Mouse (Mus musculus) adrenal gland, postnatal 25 days (tissue): ENCODE measurements around the gene Ctbp1. TPM values are rescaled to one million over a fixed set of nuclear protein-coding genes. Genes with fewer than 3 reads are reported as not detected.

Experiments
- DNase-seq: peaks from one replicate; pipeline ENCODE4 v3.0.0; 2021; ENCODE audit warnings: mixed read lengths
- total RNA-seq: library from RNA; stranded (reverse); gene quantifications from 2 replicates; pipeline ENCODE4 v1.2.3, GENCODE M21; 2021

Gene Ctbp1
- total RNA-seq, 1 experiment from 2014 or later = 223 TPM

DNA sequence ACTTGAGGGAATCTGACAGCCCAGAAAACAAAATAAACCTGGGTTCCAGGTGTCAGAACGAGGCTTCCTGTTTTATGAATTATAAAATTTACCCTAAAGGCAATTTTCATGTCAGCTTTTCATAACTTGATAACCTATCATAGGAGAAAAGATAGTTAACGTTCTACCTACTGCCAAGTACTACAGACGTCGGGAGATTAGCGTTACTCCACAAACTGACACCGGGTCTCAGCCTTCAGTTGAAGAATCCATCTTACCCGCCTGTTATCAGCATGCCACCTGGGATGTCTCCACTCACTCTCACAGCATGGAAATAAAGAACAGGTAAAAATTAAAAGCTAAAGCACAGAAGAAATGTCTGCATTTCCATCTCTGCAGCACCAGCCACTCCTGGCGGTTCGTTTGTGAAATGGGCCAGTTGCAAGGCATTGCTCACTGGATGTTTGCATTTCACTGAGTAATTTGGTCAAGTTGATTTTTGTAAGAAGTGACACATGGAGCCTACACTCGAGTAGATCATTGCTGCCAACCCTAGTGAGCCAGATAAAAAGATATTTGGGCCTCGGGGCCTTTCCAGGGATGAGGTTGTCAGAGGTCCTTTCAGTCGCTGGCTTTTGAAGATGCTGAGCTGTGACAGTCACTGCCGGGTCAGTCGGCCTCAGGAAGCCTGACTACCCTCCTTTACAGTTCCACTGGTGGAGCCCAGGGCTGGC lies 66.1 kb downstream of the Ctbp1 start:
- DNase-seq = no peak

DNA sequence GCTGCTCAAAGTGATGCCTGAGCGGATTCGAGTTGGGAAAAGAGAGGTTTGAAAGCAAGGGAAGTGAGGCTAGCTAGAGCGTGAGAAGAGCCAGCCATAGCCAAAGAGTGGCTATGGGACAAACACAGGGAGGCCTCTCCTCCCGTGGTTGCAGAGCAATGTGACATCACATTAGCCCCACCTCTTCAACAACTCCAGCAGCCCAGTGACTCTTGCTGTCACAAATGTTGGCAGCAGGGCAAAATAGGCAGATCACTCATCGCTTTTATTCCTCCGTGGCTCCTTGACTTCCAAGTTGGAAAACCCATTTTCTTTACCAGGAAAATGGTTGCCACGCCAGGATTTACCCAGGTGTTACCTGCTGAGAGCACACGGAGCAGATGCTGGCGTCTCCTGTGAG lies 67.7 kb downstream of the Ctbp1 start:
- no peak for DNase-seq

DNA sequence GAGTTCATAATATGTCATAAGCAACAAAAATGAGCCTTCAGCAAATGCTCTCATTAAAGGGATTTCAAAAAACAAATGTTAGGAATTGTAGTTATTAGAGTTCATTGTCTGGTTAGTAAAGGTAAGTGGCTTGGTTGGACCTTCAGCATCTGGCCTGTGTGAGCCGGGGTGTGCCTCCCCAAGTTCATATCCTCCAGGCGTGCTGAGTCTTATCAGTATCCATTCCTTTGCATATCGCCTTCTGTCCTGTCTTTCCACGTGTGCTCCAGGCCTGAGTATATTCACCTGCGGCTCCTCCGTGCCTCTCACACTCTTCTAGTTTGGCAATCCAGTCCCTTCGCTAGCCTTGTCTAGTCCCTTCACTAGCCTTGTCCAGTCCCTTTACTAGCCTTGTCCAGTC lies 68.5 kb downstream of the Ctbp1 start:
- DNase-seq = no peak

DNA sequence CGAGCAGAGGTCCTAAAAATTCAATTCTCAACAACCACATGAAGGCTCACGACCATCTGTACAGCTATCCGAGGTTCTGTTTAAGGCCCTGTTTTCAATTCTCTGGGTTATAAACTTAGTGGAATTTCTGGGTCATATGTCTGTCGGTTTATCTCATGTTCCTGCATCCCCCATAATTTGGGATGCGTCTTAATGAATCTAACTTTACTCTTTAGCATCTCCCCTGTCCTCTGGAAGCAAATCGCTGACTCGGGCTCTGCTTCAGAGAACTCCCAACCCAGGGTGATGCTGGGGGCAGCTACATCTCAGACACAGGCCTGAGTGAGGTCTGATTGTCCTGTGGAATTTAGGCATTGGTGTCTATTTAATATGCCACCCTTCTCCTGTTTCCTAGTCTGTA lies 70.5 kb downstream of the Ctbp1 start:
- no peak for DNase-seq

DNA sequence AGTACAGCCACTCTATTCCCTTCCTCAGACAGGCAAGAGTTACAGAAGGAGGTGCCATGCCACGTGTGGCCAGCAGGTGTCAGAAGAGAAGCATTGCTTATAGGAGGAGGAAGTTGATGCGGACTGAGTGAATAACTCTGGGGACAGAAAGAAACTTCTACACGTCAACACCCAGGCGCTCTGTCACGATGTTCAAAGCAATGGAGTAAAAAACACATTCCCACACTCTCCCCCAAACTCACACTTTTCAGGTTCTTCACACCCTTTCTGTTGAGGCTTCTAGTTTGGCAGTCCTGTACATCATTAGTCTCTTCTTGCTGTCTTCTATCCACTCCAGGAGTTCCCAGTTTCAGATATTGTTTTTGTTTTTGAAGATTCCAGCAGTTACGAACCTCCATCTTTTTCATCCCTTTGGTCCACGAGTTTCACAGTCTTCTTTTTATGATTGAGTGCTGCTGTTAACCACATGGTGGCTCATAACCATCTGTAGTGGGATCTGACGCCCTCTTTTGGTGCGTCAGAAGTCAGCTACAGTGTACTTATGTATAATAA lies 71.0 kb downstream of the Ctbp1 start:
- DNase-seq = peak; percentile 75

DNA sequence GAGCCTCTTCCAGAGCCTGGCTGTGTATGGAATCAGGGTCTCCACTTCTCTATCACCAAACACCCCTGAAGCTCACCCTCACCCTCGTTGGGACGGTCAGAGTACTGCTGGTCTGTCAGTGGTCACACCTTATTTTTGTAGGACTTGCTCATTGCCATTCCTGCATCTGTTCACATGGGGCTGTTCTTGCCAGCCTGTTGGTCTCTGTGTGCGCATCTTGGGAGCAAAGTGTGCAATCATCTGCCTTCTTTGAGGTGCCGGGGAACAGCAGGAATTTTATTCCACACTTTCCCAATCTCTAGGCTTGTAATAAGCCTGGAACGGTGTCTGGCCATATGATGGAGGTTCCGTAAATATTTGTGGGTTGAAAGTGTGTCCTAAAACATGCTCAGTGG lies 71.6 kb downstream of the Ctbp1 start:
- DNase-seq = no peak

DNA sequence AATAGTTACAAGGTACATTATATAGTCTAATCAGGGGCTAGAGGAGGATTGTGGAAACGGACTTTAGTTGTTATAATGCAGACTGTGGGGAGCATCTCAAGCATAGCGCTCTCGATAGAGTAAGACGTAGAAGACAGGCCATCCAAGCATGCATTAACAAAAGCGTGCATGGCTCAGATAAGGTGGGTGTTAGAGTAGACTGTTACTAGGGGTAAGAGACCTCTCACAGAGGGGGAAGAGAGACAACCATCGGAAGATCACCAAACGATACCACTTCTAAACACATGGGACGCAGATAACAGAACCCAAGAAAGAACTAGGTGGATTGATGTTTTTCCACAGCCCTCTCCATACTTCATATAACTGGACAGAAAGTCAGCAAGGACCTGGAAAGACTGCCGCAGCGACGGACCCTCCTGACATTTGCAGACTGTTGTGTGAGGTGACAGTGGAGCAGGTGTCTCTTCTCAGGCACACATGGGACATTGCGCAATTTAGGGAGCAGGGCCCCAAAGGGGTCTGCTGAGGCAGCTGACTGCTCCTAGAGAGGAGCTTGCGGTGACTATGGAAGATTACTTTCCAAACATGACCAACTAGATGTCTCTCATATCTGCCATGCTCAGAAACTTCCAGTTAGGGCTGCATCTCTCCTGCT lies 72.2 kb downstream of the Ctbp1 start:
- no peak for DNase-seq

DNA sequence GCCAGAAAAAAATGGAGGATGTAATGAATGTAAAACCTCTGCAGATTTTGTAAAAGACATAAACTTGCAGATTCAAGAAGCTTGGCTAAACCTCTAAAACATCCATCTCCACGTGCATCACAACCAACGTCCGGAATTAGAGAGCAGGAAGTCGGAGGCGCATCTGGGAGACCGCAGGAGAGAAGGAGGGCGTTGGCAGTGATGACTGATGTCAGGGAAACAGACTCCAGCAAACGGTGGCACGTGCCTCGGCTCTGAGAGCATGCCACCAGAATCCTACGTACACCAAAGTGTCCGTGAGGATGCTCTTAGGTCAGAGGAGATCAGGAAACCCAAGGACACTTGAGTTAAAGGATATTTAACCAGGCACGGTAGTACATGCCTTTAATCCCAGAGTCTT lies 73.1 kb downstream of the Ctbp1 start:
- no peak for DNase-seq

DNA sequence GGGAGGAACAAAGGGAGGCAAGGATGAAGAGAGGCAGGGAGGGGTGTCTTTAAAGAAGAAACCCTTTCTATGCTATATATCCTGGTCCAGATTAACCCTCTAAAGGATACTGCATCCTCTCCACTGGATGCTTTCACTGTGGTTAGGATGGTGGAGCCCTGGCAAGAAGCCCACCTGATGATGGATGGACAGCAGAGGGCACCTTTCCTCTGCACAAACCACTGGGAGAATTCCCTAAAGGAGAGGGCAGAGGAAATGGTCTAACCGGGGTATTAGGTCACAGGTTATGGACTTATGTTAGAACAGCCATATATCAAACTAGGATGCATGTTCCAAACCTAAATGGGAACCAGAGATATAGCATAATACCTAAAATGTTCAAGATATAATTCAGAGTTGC lies 74.7 kb downstream of the Ctbp1 start:
- no peak for DNase-seq

Other genes with a start within 250 kb of the Ctbp1 start
- gene Slc5a1, start 170.8 kb downstream of the Ctbp1 start, total RNA-seq = not detected in 2 replicates
- gene Spon2, start 56.5 kb downstream of the Ctbp1 start, total RNA-seq = 0.39 TPM in 1 of 2 replicates, not detected in the other
- gene Maea, start 60.5 kb upstream of the Ctbp1 start, total RNA-seq = 102 and 119 TPM in 2 replicates
- 7.7 and 12.2 TPM in 2 replicates for gene Uvssa, start 103.6 kb upstream of the Ctbp1 start, total RNA-seq
- not detected in 2 replicates for gene Nkx1-1, start 159.0 kb upstream of the Ctbp1 start, total RNA-seq